Mouse (Mus musculus) CH12.LX (cell line): ENCODE data around the gene B3gnt3. TPM values are rescaled to one million over a fixed set of nuclear protein-coding genes. Genes with fewer than 3 reads are reported as not detected.

Experiments used
- DNase-seq: peaks from one replicate; pipeline ENCODE4 v3.0.0-alpha.2; 2013; ENCODE audit errors: extremely low read depth
- H3K27ac ChIP-seq: 2 replicates; pipeline ENCODE4 v1.5.1; 2012; ENCODE audit warnings: low read depth, mild to moderate bottlenecking, control low read depth, moderate library complexity; ENCODE audit not compliant: insufficient read depth
- H3K27me3 ChIP-seq: replicated peaks from 2 replicates; pipeline ENCODE3; 2012; ENCODE audit warnings: inconsistent platforms
- H3K36me3 ChIP-seq, 2 experiments: replicated peaks in 1 of 2; 2 replicates each; pipeline versions ENCODE3 to v1.6.1; 2012; ENCODE audit warnings: inconsistent platforms in 1 of 2, low read length in 1 of 2, mild to moderate bottlenecking in 1 of 2, mixed read lengths in 1 of 2, moderate library complexity in 1 of 2; ENCODE audit not compliant: control insufficient read depth in 1 of 2, insufficient read depth in 1 of 2
- H3K4me1 ChIP-seq, 2 experiments: 2 replicates each; pipeline ENCODE4 v1.6.1; 2012; ENCODE audit warnings: inconsistent platforms in 1 of 2, moderate library complexity in 1 of 2; ENCODE audit not compliant: insufficient read depth in 2 of 2, control insufficient read depth in 1 of 2
- H3K4me2 ChIP-seq: 2 replicates; pipeline ENCODE4 v1.6.1; 2012; ENCODE audit warnings: low read depth, mild to moderate bottlenecking, control low read depth; ENCODE audit not compliant: poor library complexity, insufficient read depth, severe bottlenecking
- H3K4me3 ChIP-seq, 3 experiments: fragments of 150-350 bp in 1 of 3; sonication (generic) in 1 of 3; replicated peaks in 1 of 3; 2 replicates each; pipeline versions ENCODE3 to v1.5.1; 2011 to 2012; ENCODE audit warnings: low read depth in 2 of 3, low read length in 2 of 3, mild to moderate bottlenecking in 2 of 3, moderate library complexity in 2 of 3, control low read depth in 1 of 3, improper control_type of control experiment in 1 of 3, inconsistent platforms in 1 of 3, mixed read lengths in 1 of 3; ENCODE audit not compliant: poor library complexity in 1 of 3
- H3K79me2 ChIP-seq: replicated peaks from 2 replicates; pipeline ENCODE4 v1.6.1; 2012; ENCODE audit warnings: mild to moderate bottlenecking, moderate library complexity; ENCODE audit not compliant: control insufficient read depth, poor library complexity, insufficient read depth, severe bottlenecking; ENCODE audit errors: extremely low read depth
- H3K9ac ChIP-seq: 2 replicates; pipeline ENCODE4 v1.6.1; 2012; ENCODE audit warnings: low read depth, mild to moderate bottlenecking, control low read depth, moderate library complexity; ENCODE audit not compliant: insufficient read depth
- H3K9me3 ChIP-seq: replicated peaks from 2 replicates; pipeline ENCODE3; 2012; ENCODE audit warnings: low read length, inconsistent platforms, mixed read lengths
- BHLHE40 ChIP-seq: IDR thresholded peaks from 2 replicates; pipeline ENCODE4 v1.6.1; 2011; ENCODE audit warnings: mild to moderate bottlenecking, low read depth, low read length, improper control_type of control experiment
- CHD2 ChIP-seq: IDR thresholded peaks from 2 replicates; pipeline ENCODE4 v1.6.1; 2011; ENCODE audit warnings: low read length, improper control_type of control experiment
- ELF1 ChIP-seq: IDR thresholded peaks from 2 replicates; pipeline ENCODE4 v1.6.1; 2014; ENCODE audit warnings: low read depth, mild to moderate bottlenecking, inconsistent platforms, low read length, improper control_type of control experiment
- ETS1 ChIP-seq: conservative IDR thresholded peaks from 2 replicates; pipeline ENCODE4 v1.6.1; 2012; ENCODE audit warnings: low read depth, mild to moderate bottlenecking, inconsistent platforms, low read length, improper control_type of control experiment, moderate library complexity
- GABPA ChIP-seq: IDR thresholded peaks from 2 replicates; pipeline ENCODE4 v1.6.1; 2012; ENCODE audit warnings: low read depth, low read length, improper control_type of control experiment, inconsistent platforms; ENCODE audit not compliant: insufficient replicate concordance
- HCFC1 ChIP-seq: IDR thresholded peaks from 2 replicates; pipeline ENCODE4 v1.6.1; 2012; ENCODE audit warnings: low read depth, mild to moderate bottlenecking, inconsistent platforms, low read length, improper control_type of control experiment
- JUND ChIP-seq: conservative IDR thresholded peaks from 2 replicates; pipeline ENCODE4 v1.6.1; 2011; ENCODE audit warnings: low read depth, low read length, improper control_type of control experiment
- KAT2A ChIP-seq: IDR thresholded peaks from 2 replicates; pipeline ENCODE4 v1.6.1; 2012; ENCODE audit warnings: low read length, improper control_type of control experiment, inconsistent platforms; ENCODE audit not compliant: insufficient replicate concordance
- MAFK ChIP-seq: IDR thresholded peaks from 2 replicates; pipeline ENCODE4 v1.6.1; 2011; ENCODE audit warnings: low read length, improper control_type of control experiment; ENCODE audit not compliant: insufficient replicate concordance
- MAZ ChIP-seq: IDR thresholded peaks from 2 replicates; pipeline ENCODE4 v1.6.1; 2012; ENCODE audit warnings: low read depth, mild to moderate bottlenecking, inconsistent platforms, low read length, improper control_type of control experiment, moderate library complexity
- MEF2A ChIP-seq: IDR thresholded peaks from 2 replicates; pipeline ENCODE4 v1.6.1; 2014; ENCODE audit warnings: low read depth, mild to moderate bottlenecking, inconsistent platforms, low read length, improper control_type of control experiment, borderline replicate concordance
- MXI1 ChIP-seq: IDR thresholded peaks from 2 replicates; pipeline ENCODE4 v1.6.1; 2011; ENCODE audit warnings: mild to moderate bottlenecking, low read depth, low read length, improper control_type of control experiment
- MYC ChIP-seq: IDR thresholded peaks from 2 replicates; pipeline ENCODE4 v1.6.1; 2011; ENCODE audit warnings: low read depth, mild to moderate bottlenecking, improper control_type of control experiment, low read length
- NELFE ChIP-seq: IDR thresholded peaks from 2 replicates; pipeline ENCODE4 v1.6.1; 2011; ENCODE audit warnings: low read depth, low read length, improper control_type of control experiment
- NRF1 ChIP-seq: IDR thresholded peaks from 2 replicates; pipeline ENCODE4 v1.6.1; 2014; ENCODE audit warnings: low read depth, mild to moderate bottlenecking, inconsistent platforms, low read length, improper control_type of control experiment, moderate library complexity
- POLR2A ChIP-seq: IDR thresholded peaks from 2 replicates; pipeline ENCODE4 v1.6.1; 2011; ENCODE audit warnings: low read depth, mild to moderate bottlenecking, improper control_type of control experiment, low read length
- RAD21 ChIP-seq: IDR thresholded peaks from 2 replicates; pipeline ENCODE4 v1.6.1; 2011; ENCODE audit warnings: low read depth, mild to moderate bottlenecking, low read length, improper control_type of control experiment, moderate library complexity
- SIN3A ChIP-seq: IDR thresholded peaks from 2 replicates; pipeline ENCODE4 v1.6.1; 2012; ENCODE audit warnings: low read length, improper control_type of control experiment, inconsistent platforms
- TBP ChIP-seq: conservative IDR thresholded peaks from 2 replicates; pipeline ENCODE4 v1.6.1; 2011; ENCODE audit warnings: low read depth, low read length, improper control_type of control experiment
- TCF12 ChIP-seq: IDR thresholded peaks from 2 replicates; pipeline ENCODE4 v1.6.1; 2014; ENCODE audit warnings: low read depth, mild to moderate bottlenecking, inconsistent platforms, low read length, improper control_type of control experiment
- UBTF ChIP-seq: IDR thresholded peaks from 2 replicates; pipeline ENCODE4 v1.6.1; 2012; ENCODE audit warnings: low read depth, mild to moderate bottlenecking, inconsistent platforms, low read length, improper control_type of control experiment, moderate library complexity
- USF2 ChIP-seq: conservative IDR thresholded peaks from 2 replicates; pipeline ENCODE4 v1.6.1; 2011; ENCODE audit warnings: low read depth, low read length, improper control_type of control experiment
- dilution Hi-C: fragments of 300-500 bp; cut with MboI; formaldehyde crosslinking; loops from 2 replicates; pipeline ENCODE4 v1.14.3; 2020; ENCODE audit warnings: low sequenced_read_pairs; ENCODE audit not compliant: extremely low pct_unique_long_range_greater_than_20kb, extremely low pct_ligation_motif_present
- in situ Hi-C: fragments of 300-500 bp; cut with MboI; formaldehyde crosslinking; loops from 3 replicates; pipeline ENCODE4 v1.14.3; 2019; ENCODE audit warnings: low sequenced_read_pairs, low pct_ligation_motif_present, low pct_unique_long_range_greater_than_20kb, mixed read lengths
- polyA plus RNA-seq: library from polyadenylated mRNA; unstranded; fragments of >175 nt; gene quantifications from 2 replicates; pipeline ENCODE4 v1.2.1, GENCODE M21; 2012; ENCODE audit warnings: low read depth; ENCODE audit not compliant: insufficient read length
- total RNA-seq, 2 experiments: library from RNA; depleted of rRNA; stranded (reverse); fragments of 300-350 nt in 1 of 2; fragments of >200 nt in 1 of 2; gene quantifications; 2 replicates each; pipeline ENCODE4 v1.2.3; 2012 to 2014

Gene B3gnt3
- total and polyA plus RNA-seq, 3 experiments = 0.24 to 0.98 TPM; not detected in 1

- TF ChIP-seq TBP (no peak), JUND (no peak), ELF1 (0 out of 2 replicates have a peak, but pooled peaks have one; percentile 15), MYC (no peak)
Observed at GRCm38 (mm10) chr8:71725122-71725924, 23.7 kb upstream of the B3gnt3 start, which contains the start of gene Fcho1 (continued).

- Histone ChIP-seq H3K27me3 (peaks cover 1% of the 10 kb centered on the region), H3K9ac (no peak overlapping the region), H3K36me3 (peaks cover 23 to 28% of the 10 kb centered on the region in 2 experiments), H3K4me3 (peak overlapping the region in 2 of 3 experiments; percentile 62 to 75), H3K9me3 (no peaks in the 10 kb centered on the region), H3K27ac (peak overlapping the region; percentile 11; the same call in 1 of the 2 replicates), H3K4me2 (peak overlapping the region; percentile 91), H3K79me2 (peaks cover 7% of the 10 kb centered on the region), H3K4me1 (peaks cover 20 to 64% of the 10 kb centered on the region in 2 experiments)
- TF ChIP-seq TCF12 (0 out of 2 replicates have a peak, but pooled peaks have one; percentile 3), GABPA (no peak)
- dilution Hi-C loops = no loop called here
- in situ Hi-C loops = no loop called here
- DNase-seq = no peak
Observed at GRCm38 (mm10) chr8:71724389-71724788, 22.8 kb upstream of the B3gnt3 start.

GRCm38 (mm10) chr8:71723047-71723551 is 21.5 kb upstream of the B3gnt3 start:
- peak; percentile 80 for TF ChIP-seq TBP
- peak; percentile 51; the same call in 1 of the 2 replicates for TF ChIP-seq CHD2
- peak; percentile 41; the same call in 1 of the 2 replicates for TF ChIP-seq NRF1
- peak; percentile 75 for TF ChIP-seq NELFE
- TF ChIP-seq RAD21 = no peak
- TF ChIP-seq POLR2A = peak; percentile 90
- no peak for TF ChIP-seq GABPA
- TF ChIP-seq BHLHE40 = peak; percentile 11; the same call in 1 of the 2 replicates
- TF ChIP-seq ETS1 = peak; percentile 61
- peak; percentile 85 for TF ChIP-seq TCF12
- TF ChIP-seq KAT2A = 0 out of 2 replicates have a peak, but pooled peaks have one; percentile 66
- no peak for TF ChIP-seq USF2
- TF ChIP-seq HCFC1 = peak; percentile 77
- no peak; the same call in 1 of the 2 replicates for TF ChIP-seq UBTF
- peak; percentile 90 for TF ChIP-seq SIN3A
- TF ChIP-seq ELF1 = peak; percentile 92
- peak; percentile 58; the same call in 1 of the 2 replicates for TF ChIP-seq MAZ
- TF ChIP-seq MXI1 = peak; percentile 87
- TF ChIP-seq MAFK = no peak
- TF ChIP-seq MEF2A = peak; percentile 27; the same call in 1 of the 2 replicates
- H3K9ac ChIP-seq = peak overlapping the region; percentile 41
- peak overlapping the region; percentile 73 to 75 (median 74) for H3K4me3 ChIP-seq
- no peaks in the 10 kb centered on the region for H3K9me3 ChIP-seq
- H3K4me1 ChIP-seq = peaks cover 15 to 56% of the 10 kb centered on the region in 2 experiments
- dilution Hi-C loops = no loop called here
- in situ Hi-C loops = no loop called here
- peak overlapping the region; percentile 35 for H3K27ac ChIP-seq
- H3K4me2 ChIP-seq = peak overlapping the region; percentile 91
- H3K27me3 ChIP-seq = peaks cover 1% of the 10 kb centered on the region
- DNase-seq = peak; percentile 89
- peaks cover 7% of the 10 kb centered on the region for H3K79me2 ChIP-seq
- H3K36me3 ChIP-seq = peaks cover 34 to 41% of the 10 kb centered on the region in 2 experiments
